Mouse (Mus musculus) bone marrow macrophage, adult 2 months (primary cell): ENCODE data around the gene Plcl2.
"Not testable (repeated sequence)": the region's sequence is repeated elsewhere in the genome, so short reads cannot be mapped to it uniquely, and the experiment has no call there.

Experiments
- CTCF ChIP-seq: IDR thresholded peaks from 2 replicates; pipeline ENCODE4 v1.5.1; 2012; ENCODE audit warnings: low read depth, mild to moderate bottlenecking, low read length, moderate library complexity
- POLR2A ChIP-seq: IDR thresholded peaks from 2 replicates; pipeline ENCODE4 v1.6.1; 2012; ENCODE audit warnings: mild to moderate bottlenecking, low read depth, low read length, borderline replicate concordance

DNA sequence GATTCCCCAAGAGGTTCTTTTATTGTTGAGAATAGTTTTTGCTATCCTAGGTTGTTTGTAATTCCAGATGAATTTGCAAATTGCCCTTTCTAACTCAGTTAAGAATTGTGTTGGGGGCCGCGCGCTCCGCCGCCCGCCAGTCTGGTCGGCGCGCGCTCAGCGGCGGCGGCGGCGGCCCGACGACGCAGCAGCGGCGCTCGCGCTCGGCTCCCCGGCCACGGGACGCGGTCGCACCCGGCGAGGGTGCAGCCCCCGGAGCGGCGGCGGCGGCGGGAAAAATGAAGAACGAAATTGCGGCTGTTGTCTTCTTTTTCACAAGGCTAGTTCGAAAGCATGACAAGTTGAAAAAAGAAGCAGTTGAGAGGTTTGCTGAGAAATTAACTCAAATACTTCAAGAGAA, 189.2 kb downstream of the Plcl2 start:
- TF ChIP-seq CTCF, POLR2A: not testable (repeated sequence)
